Mouse (Mus musculus) megakaryocyte, adult 5-6 weeks (primary cell): ENCODE data around the gene Cdh12. TPM values are rescaled to one million over a fixed set of nuclear protein-coding genes. Genes with fewer than 3 reads are reported as not detected.

Experiments
- ATAC-seq: 2 replicates; pipeline ENCODE4 v1.8.0; 2016; ENCODE audit warnings: mild to moderate bottlenecking, inconsistent platforms; ENCODE audit not compliant: poor library complexity, severe bottlenecking
- total RNA-seq, 2 experiments: library from RNA; stranded (forward) in 1 of 2; stranded (reverse) in 1 of 2; fragments of 153-499, 151-499 nt in 1 of 2; fragments of 221-1000, 200-1000 nt in 1 of 2; gene quantifications; 2 replicates each; pipeline versions ENCODE4 v1.2.3 to v1.2.4; 2015 to 2017

Cdh12 gene
- total RNA-seq, 2 experiments from 2014 or later = not detected

DNA sequence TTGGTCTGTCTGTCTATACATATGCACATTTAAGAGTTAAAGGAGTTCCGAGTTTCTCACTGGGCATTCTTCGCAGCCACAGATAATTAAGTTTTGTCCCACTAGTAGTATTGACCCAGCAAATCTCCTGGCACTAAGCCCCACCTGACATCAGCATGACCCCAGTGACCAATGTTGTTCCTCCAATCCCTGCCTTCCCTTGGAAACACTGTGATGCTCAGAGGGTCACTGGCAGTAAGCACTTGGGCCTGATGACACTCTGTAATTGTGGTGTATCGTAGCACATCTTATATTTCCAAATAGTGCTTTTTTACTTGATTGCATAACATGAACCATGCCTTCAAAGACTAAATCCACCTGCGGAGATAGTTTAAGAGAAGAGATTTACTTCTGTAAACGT, 235.1 kb downstream of the Cdh12 start:
- no peak for ATAC-seq

DNA sequence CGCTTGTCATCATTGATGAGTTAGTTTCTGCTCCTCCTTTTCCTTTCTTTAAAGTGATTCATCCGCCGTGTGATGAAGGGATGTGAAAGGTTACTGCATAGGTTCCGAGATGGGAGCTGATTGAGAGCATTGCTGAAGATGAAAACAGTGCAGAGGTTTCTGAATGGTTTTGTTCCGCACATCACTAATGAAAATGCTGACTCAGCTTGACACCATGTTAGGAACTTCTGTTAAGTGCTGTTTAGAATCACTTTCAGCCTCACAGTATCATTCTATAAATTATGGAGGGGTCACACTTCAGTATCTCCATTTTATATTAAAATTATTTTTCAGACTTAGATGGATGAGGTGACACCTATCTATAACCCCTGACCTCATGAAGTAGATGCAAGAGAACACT, 247.2 kb downstream of the Cdh12 start:
- no peak for ATAC-seq

DNA sequence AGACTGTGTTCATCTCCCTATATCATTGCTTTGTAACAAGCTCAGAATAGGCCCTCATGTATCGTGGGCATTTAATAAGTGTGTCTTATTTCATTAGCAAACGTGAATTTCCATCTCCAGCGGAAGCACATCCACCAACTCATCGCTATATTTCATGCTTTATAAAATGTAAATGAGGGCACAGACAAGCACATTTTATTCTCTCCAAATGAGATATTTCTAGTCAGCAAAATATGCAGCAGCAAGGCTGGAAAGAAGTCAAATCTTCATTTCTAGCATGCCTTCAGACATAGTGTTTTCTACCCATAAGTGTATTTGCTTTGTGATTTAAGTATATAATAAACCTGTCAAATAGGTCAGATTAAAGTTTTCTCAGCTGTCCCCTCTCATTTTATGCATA, 262.8 kb downstream of the Cdh12 start:
- ATAC-seq = no peak

DNA sequence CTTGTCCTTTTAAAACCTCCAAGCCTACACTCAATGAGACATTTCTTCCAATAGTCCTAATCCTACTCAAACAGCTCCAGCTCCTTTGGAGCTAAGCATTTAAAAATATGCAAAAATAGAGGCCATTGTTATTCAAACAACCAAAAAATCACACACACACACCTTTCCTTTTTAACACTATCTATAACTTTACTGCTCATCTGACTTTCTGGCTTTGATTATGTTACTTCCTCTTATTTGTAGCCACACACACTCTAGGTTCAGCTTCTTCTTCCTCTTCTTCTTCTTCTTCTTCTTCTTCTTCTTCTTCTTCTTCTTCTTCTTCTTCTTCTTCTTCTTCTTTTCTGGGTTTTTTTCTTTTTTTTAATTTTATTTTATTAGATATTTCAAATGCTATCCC, 323.2 kb downstream of the Cdh12 start:
- no peak for ATAC-seq

DNA sequence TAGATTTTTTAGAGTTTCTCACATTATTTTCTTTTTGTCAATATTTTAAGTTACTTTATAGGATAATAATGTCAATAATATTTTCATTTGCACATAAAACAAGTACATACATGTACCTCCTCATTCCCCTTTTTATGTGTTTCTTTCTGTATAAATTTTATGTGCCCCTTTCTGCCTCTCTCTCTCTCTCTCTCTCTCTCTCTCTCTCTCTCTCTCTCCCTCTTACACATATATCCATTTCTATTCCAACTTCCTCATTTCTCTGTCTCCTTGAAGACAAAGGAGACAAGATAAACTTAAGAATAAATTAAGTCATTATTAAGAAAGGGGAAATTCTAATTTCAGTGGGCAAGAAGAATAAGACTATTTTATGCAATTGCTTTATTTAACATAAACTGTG, 324.4 kb downstream of the Cdh12 start:
- no peak for ATAC-seq

DNA sequence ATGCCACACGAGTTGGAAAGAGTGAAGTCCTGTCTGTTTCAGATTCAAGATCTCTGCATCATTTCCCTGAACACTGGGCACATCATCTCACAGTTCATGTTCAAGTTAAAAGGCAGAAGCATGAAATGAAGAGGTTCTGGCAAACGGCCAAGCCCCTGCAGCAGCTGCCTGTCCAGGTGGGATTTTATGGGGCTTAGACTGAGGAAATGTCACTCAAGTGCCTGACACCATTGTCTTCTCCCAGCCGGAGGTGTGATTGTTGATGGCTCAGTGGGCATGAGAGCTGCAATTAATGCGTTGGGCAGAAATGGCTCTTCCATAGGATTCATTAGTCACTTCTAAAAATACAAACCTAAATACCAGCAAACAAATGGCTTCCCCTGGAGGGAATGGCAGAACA, 347.9 kb downstream of the Cdh12 start:
- no peak for ATAC-seq

DNA sequence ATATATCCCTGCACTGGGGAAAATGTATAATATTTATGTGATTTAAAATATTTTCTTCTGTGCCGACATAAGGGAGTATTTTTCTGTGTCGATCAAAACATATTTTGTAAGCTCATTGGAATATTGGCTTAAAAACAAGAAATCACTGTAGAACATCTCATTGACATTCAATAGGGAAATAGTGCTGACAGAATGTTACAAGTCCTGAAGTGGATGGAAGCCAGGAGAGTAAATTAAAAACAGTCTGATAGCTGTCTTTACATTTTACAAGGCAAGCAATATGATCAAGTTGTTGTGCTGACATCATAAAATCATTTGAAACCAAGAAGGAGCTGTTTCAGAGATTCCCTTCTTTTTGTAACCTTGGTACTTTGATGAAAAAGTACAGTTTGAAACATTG, 349.5 kb downstream of the Cdh12 start:
- ATAC-seq = no peak

DNA sequence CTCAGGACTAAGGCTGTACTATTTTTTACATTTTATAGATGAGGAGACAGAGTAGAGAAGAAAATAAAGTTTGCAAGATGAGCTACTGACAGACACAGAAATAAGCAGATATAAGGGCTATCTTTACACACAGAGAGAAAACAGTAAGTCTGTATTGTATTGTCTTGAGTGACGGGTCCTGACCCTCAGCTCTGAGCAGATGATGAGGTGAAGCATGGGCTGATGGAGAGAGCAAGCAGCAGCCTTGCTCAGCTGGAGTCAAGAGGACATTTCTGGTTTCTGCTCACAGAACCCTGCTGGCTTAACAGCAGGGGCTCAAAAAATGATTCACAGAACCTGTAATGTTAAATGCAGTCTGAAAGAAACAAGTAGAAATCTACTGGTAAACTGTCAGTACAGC, 386.8 kb downstream of the Cdh12 start:
- ATAC-seq = no peak

DNA sequence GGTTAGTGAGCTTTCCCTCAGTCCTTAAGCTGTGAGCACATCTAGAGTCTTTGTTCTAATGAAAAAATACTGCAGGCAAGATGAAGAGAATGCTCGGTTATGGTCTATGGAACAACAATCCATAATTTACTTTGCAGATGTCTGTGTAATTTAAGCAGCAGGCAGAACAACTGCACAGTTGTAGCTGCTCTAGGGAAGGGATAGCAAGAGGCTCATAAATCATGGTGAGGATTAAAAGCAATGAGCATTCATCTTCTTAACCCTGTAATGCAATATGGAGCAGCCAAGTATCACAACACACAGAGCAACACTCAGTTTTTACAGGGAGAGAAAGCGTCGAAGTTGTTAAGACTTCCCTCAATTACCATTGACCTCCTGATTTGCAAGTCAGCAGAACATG, 387.9 kb downstream of the Cdh12 start:
- no peak for ATAC-seq

DNA sequence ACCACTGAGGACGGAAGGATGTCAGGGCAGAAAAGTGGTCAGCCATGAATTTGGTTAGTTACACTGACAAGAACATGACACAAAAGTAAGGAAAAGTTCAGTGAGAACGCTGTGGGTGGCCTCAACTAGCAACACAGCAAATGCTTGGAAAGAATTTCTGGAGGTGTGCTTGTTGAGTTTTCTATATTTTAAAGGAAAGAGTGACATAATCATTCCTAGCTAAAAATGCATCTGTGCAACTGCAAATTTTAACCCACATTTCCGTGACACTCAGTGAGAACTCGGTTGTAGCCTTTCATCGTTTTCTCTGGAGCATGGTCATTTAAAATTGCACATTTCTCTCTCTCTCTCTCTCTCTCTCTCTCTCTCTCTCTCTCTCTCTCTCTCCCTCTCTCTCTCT, 392.4 kb downstream of the Cdh12 start:
- no peak for ATAC-seq

DNA sequence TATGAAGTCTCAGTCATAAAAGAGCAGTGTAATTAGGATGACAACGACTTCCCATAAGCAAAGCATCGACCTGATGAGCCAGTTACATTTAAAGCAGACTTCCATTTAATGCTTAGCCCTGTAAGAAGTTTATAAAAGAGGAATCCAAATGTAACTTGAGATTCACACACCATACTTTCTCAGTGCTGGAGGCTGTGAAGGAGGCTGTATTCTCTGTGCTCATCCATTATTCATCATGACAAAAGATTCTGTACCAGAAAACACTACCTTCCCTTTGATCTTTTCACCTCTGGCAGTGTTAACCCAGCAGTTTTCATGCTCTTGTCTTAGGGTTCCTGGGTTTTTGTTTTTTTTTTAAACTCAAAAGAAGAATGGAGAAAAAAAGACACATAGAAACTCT, 414.0 kb downstream of the Cdh12 start:
- ATAC-seq = no peak

DNA sequence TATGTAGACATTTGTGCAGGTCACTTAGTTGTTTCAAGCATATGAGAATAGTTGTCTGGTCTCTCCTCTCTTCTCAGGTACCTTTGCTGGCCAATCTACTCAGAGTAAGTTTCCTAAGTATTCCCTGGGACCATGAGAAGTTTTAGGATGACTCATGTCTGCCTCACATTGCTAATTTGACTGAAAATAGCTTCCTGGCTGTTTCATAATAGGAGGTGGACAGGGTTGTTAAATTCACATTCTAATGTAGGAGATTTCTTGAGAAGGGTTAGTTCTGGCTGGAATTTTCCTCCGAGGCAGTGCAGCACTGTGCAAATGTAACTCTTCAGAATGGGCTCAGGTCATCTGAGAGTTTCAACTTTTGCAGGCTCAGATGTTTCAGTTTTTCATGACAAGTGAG, 423.5 kb downstream of the Cdh12 start:
- no peak for ATAC-seq

DNA sequence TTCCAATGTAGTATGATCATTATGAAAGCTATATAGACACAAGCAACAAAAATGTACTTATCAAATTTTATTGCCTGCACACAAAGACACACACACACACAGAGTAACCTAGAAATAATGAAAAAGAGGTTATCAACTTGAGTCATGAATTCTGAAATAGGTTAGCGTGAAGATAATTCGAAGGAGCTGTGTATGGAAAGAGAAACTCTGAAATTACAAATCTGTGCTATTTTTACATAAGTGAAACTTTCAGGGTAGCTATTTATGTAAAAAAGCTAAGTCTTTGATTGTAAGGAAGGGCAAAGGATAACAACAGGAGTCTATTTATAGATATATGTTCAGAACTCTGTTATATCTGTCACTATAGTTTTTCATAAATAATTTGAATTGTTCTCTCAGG, 427.9 kb downstream of the Cdh12 start:
- ATAC-seq = no peak

DNA sequence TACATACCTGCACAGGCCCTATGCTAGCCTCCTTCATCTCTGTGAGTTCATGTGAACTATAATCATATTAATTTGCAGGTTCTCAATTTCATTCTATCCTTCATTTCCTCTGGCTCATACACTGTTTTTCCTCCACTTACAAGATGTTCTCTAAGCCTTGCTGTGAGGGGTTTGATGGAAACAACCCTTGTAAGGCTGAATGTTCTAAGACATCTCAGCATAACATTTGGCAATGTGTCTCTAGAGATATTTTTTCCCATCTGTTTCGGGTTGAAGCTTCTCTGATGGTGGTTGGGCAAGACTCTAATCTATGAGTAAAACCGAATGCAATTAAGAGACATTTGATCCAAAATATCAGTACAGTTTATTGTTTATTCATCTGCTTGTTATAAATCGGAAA, 444.4 kb downstream of the Cdh12 start:
- ATAC-seq = no peak

DNA sequence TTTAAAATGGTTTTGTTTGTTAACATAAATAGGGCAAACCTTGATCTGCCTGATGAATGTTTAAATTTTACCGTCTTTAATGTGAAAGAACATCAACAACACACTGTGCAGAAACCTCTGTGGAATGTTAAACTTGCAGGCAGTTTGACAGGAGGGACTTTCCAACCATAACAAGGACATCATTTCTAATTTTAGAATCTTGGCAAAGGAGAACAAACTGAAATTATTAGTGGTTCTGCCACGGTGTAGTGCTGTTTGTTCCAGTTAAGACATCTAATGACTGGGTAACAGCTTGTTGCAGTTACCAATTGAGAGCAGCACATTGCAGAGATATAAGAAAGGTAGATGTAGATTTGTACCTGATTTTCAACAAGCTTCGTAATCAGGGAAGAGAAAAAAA, 453.5 kb downstream of the Cdh12 start:
- no peak for ATAC-seq

DNA sequence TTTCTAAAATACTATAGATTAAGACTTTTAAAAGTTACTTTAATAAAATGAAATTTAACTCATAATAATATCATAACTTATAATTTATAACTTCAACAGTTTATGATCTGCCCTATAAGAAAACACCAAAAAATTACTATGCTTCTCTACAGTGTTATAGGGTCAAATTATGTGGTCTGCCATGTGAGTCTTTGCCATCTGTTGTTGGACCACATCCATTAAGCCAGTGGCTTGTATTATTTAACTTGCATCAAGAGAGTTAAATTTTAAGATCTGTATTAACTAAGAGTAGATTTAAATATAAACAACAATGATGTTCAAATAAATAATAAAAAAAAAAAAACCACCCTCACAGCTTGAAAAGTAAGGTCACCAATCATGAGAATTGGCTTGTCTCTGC, 479.2 kb downstream of the Cdh12 start:
- ATAC-seq = no peak

DNA sequence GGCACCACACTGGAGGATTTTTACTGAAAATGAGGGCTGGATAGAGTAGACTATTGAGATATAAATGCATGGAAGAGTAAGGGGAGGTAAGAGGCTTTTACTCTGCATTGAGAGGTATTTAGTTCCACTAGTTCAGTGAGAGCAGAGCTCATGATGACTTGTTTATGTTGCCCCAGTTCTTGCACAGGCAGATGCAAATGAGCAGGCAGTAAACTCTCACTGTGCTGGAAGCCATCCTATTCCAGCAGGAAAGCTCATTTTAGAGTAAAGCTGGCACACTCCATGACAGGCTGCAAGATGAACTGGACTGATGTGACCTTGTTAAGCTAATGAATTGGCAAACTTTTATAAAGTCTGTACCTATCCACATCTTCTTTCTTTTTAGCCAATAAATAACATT, 494.9 kb downstream of the Cdh12 start:
- no peak for ATAC-seq

DNA sequence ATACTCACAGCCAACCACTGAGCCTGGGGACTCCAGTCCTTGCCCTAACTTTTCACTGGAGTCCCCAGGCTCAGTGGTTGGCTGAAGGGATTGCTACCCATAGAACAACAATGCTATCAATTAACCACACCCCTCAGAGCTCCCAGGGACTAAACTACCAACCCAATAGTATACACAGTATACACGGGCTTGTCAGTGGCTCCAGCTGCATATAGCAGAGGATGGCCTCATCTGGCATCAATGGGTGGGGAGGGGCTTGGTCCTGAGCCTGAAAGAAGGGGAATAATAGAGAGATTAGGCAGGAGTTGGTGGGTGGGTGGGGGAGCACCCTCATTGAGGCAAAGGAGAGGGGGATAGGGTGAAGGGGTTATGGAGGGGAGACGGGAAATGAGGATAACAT, 518.4 kb downstream of the Cdh12 start:
- ATAC-seq = no peak

DNA sequence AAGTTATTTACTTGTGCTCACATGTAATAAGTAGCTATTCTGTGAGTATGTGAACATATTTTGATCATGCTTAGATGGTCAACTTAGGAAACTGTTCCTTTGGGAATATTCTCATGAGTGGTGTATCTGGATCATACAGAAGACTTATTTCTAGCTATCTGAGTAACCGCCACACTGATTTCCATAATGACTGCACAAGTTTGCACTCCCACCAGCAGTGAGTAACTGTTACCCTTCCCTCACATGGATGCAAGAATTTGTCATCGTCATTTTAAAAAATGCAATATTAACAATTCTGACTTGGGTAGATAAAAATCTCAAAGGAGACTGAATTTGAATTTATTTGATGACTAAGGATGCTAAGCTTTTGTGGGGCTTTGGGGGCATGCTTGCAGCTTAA, 522.0 kb downstream of the Cdh12 start:
- no peak for ATAC-seq

DNA sequence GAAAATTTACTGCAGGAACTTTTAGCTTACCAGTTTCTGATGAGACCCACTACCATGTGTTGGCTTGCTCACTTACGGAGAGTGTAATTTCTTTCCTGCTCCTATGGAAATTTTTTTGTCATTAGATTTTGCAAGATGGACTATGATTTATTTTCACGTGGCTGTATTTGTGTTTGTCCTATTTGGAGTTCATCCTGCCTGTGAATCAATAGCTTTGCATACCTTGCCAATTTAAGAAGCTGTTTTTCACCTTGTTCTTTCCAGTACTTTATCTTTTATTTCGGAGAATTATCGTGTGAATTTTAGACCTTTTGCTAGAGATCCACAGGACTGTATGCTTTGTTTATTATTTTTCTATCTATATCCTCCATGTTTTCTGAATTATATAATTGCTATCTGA, 551.5 kb downstream of the Cdh12 start:
- ATAC-seq = no peak

DNA sequence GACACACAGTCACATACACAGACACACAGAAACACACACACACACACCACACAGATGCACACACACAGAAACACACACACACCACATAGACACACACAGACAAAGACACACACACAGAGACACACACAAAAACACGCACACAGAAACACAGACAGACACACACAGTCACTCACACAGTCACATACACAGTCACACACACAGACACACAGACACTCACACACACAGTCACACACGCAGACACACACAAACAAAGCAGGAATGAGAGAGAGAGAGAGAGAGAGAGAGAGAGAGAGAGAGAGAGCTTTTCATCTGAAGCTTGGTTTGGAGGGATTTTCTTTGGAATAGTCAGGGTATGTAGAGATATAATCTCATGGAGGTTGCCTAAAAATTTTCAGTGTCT, 558.9 kb downstream of the Cdh12 start:
- no peak for ATAC-seq

DNA sequence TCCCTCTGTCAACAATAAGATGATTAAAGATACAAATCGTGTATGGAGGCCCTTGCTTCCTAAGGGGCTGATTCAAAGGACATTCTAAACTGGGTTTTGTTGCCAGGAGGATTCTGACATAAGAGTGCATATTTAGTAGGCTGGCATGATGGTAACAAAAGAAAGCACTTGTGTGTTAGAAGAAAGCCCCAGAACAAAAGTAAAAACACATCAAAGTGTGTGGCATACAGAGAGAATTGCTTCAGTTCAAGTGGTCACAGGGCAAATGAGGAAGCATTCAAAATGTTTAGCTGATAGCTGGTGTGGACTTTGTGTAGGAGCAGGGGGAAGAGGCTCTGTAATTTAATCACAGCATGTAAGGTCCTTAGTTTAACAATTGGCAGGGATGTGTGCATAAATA, 559.4 kb downstream of the Cdh12 start:
- no peak for ATAC-seq

DNA sequence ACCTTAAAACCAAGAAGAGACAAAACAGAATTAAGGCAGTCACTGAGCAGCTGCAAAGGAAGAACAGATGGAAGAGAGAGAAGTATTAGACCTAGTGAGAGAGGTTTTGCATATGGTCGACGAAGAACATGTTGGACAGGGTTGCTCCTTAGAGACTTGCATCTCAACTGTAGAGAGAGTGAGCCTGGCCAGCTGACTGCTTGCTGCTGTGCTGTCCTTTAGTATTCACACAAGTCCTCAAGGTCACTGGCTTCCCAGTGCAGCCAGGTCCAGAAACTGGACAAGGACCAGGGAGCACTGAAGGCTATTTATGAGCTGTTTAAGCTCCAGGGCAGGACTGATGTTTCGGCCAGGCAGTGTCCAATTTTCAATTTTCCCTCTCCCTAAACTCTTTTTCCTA, 559.9 kb downstream of the Cdh12 start:
- ATAC-seq = no peak

DNA sequence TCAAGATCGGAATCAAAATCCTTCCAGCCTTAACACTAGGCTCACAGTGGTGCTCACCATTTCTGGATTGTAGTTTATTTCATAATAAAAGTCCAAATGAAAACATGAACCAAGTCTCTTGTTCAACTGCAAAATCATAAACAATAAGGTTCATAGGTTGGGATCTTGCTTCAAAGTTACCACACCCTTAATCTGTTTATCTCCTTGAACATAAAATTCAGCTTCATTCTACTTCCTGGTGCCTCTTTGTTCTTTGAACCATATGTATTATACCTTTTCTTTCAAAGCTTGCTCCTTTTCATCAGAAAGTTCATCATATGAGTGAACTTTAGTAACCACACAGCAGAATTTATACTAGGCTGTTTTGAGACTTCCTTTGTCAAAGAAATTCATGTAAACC, 614.6 kb downstream of the Cdh12 start:
- no peak for ATAC-seq
